Mouse (Mus musculus) activated CD4-positive, CD25-positive, alpha-beta regulatory T cell (primary cell): ENCODE results near the gene Uhrf1. TPM values are rescaled to one million over a fixed set of nuclear protein-coding genes. Genes with fewer than 3 reads are reported as not detected.

Experiments
- polyA plus RNA-seq, 2 experiments: library from polyadenylated mRNA; unstranded; fragments of 100-300 nt; shearing (Covaris generic); gene quantifications; one replicate each; pipeline ENCODE4 v1.2.1; 2017

Gene Uhrf1
- polyA plus RNA-seq, result 10 to 100 TPM; 13.1 to 31.3 TPM

GRCm38 (mm10) chr17:56303160-56303846 lies at the start of gene Uhrf1:
Gene Uhrf1 (plus strand): TSS chr17:56303321.

GRCm38 (mm10) chr17:56256239-56256881 lies 46.8 kb upstream of the Uhrf1 start, which contains the start of gene Fem1a:
Gene Fem1a (plus strand): TSS chr17:56256810.

GRCm38 (mm10) chr17:56276643-56277566 lies 26.2 kb upstream of the Uhrf1 start, which contains the start of gene Ticam1:
Gene Ticam1 (minus strand): TSS chr17:56276786.

GRCm38 (mm10) chr17:56292531-56293222 lies 10.4 kb upstream of the Uhrf1 start, which contains the start of gene Plin3:
Gene Plin3 (minus strand): TSS chr17:56292873.

GRCm38 (mm10) chr17:56300186-56300585 lies 2.9 kb upstream of the Uhrf1 start, which contains the start of gene Arrdc5:
Gene Arrdc5 (minus strand): TSS chr17:56300286.

GRCm38 (mm10) chr17:56325450-56326152 lies 22.5 kb downstream of the Uhrf1 start, which contains the start of gene Kdm4b:
Gene Kdm4b (plus strand): TSS chr17:56326062.

Other genes starting within 250 kb of the Uhrf1 start
- gene Ubxn6, start 228.3 kb upstream of the Uhrf1 start, polyA plus RNA-seq, result 10 to 100 TPM; 76.4 TPM
- gene Hdgfl2, start 223.7 kb upstream of the Uhrf1 start, polyA plus RNA-seq, result 100 to 1,000 TPM in 1 of 2 experiments, 10 to 100 TPM in 1; 97.9 to 101 TPM
- gene Plin4, start 193.5 kb upstream of the Uhrf1 start, polyA plus RNA-seq, result not detected
- not detected for gene Plin5, start 185.7 kb upstream of the Uhrf1 start, polyA plus RNA-seq
- under 1 TPM in 1 of 2 experiments, not detected in 1; 0.74 TPM for gene Lrg1, start 181.3 kb upstream of the Uhrf1 start, polyA plus RNA-seq
- under 1 TPM; 0.12 to 0.44 TPM for gene Sema6b, start 163.0 kb upstream of the Uhrf1 start, polyA plus RNA-seq
- 10 to 100 TPM; 32.7 to 39.4 TPM for gene Tnfaip8l1, start 140.8 kb upstream of the Uhrf1 start, polyA plus RNA-seq
- gene Mydgf, start 119.4 kb upstream of the Uhrf1 start, polyA plus RNA-seq, result 10 to 100 TPM; 57.9 to 59.9 TPM
- 10 to 100 TPM; 19.0 to 43.4 TPM for gene Dpp9, start 84.4 kb upstream of the Uhrf1 start, polyA plus RNA-seq
- 10 to 100 TPM; 10.3 to 12.3 TPM for gene Fem1a, start 46.5 kb upstream of the Uhrf1 start, polyA plus RNA-seq
- gene Ticam1, start 26.5 kb upstream of the Uhrf1 start, polyA plus RNA-seq, result 1 to 10 TPM; 4.8 to 8.9 TPM
- 10 to 100 TPM; 22.9 to 32.3 TPM for gene Plin3, start 10.4 kb upstream of the Uhrf1 start, polyA plus RNA-seq
- under 1 TPM in 1 of 2 experiments, not detected in 1; 0.33 TPM for gene Arrdc5, start 3.0 kb upstream of the Uhrf1 start, polyA plus RNA-seq
- 10 to 100 TPM; 33.2 to 40.2 TPM for gene Kdm4b, start 22.7 kb downstream of the Uhrf1 start, polyA plus RNA-seq
- 10 to 100 TPM; 22.0 to 26.0 TPM for gene Ptprs, start 173.2 kb downstream of the Uhrf1 start, polyA plus RNA-seq
- gene Znrf4, start 209.1 kb downstream of the Uhrf1 start, polyA plus RNA-seq, result not detected